Comparison of ENCODE assay signal across 8 mouse cellular contexts in the genomic region with DNA sequence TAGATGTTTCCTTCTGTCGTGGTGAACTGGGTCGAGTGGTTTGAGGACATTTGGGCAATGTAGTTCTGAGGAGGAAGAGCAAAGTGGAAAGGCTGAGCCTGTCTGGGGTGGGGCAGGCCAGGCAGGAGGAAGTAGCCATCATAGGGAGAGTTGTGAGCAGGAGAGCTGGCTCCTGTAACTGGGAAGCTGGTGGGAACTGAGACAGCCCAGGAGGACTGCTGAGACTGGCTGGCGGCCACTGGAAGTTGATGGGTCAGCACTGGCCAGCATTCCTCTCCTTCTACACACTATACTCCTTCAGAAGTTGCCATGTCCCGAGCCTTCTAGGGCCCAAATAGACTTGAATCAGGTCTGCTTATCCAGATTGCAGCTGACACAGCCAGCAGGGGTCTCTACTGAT. TPM values are rescaled to one million over a fixed set of nuclear protein-coding genes. Genes with fewer than 3 reads are reported as not detected.
A peak's percentile ranks its signal among the peaks of the same experiment; 100 is the strongest.
DNase-seq lines count a peak whose midpoint lies in the region; ATAC-seq lines count a peak whose summit lies in the region.

No protein-coding gene starts in this region.

- no peaks in the 10 kb centered on the region for H3K27me3 ChIP-seq in midbrain, embryonic 13.5 days
- H3K27me3 ChIP-seq in midbrain, embryonic 10.5 days (ENCODE audit: low read depth, poor library complexity, severe bottlenecking) = no peaks in the 10 kb centered on the region

- H3K4me1 ChIP-seq in midbrain, embryonic 13.5 days (replicated peaks) = peaks cover 31% of the 10 kb centered on the region
- H3K4me1 ChIP-seq in midbrain, embryonic 10.5 days = peaks cover 26% of the 10 kb centered on the region

- H3K4me3 ChIP-seq in midbrain, embryonic 13.5 days (replicated peaks) = no peak overlapping the region
- no peak overlapping the region for H3K4me3 ChIP-seq in midbrain, embryonic 10.5 days

- no peak overlapping the region for H3K4me2 ChIP-seq in midbrain, embryonic 13.5 days (replicated peaks)

- H3K9me3 ChIP-seq in midbrain, embryonic 13.5 days = no peaks in the 10 kb centered on the region
- H3K9me3 ChIP-seq in midbrain, embryonic 10.5 days (replicated peaks) = no peaks in the 10 kb centered on the region

- no peak for DNase-seq in midbrain, embryonic 10.5 days (ENCODE audit: low spot score)
- peak; percentile 49 for DNase-seq in gastrocnemius, postnatal 10 days
- peak; percentile 40 to 60 for DNase-seq in kidney, postnatal 25 days
- DNase-seq in embryo, embryonic 11 days = no peak
- no peak for DNase-seq in adrenal gland, postnatal 4 days (ENCODE audit: low spot score in 2 of 2)
- DNase-seq in right cerebral cortex, adult 2 months (ENCODE audit: low spot score in 2 of 2) = no peak

- peaks cover 42% of the 10 kb centered on the region for H3K36me3 ChIP-seq in midbrain, embryonic 13.5 days
- H3K36me3 ChIP-seq in midbrain, embryonic 10.5 days = peaks cover 45% of the 10 kb centered on the region

- H3K9ac ChIP-seq in midbrain, embryonic 13.5 days (replicated peaks) = peak overlapping the region; percentile 48

- no peak for ATAC-seq in midbrain, embryonic 13.5 days
- ATAC-seq in monocyte, adult 5-6 weeks (replicated peaks; ENCODE audit: insufficient number of reproducible peaks, low FRiP score, low TSS enrichment, poor library complexity, severe bottlenecking) = peak; percentile 32

- H3K27ac ChIP-seq in midbrain, embryonic 13.5 days = no peak overlapping the region
- H3K27ac ChIP-seq in midbrain, embryonic 10.5 days (replicated peaks) = no peak overlapping the region

- WGBS in midbrain, embryonic 13.5 days = 78% methylated on average over 4 of the region's 4 CpGs
- 84% methylated on average over 4 of the region's 4 CpGs for WGBS in midbrain, embryonic 10.5 days

RNA-seq across cellular contexts. Expression of a gene that starts 2.2 kb away (rescaled TPM):
- 0.35 and 0.77 TPM in 2 replicates for polyA plus RNA-seq in midbrain, embryonic 13.5 days (2015; fragmentation: Nextera tagmentation; extraction: Ambion mirVana)
- 0.37 and 0.87 TPM in 2 replicates for polyA plus RNA-seq in midbrain, embryonic 10.5 days (2016; fragmentation: Nextera tagmentation; extraction: Ambion mirVana)
- total RNA-seq in gastrocnemius, postnatal 10 days (2021) = not detected
- total RNA-seq in monocyte, adult 5-6 weeks (2017) = 0.68 to 0.96 TPM in 2 of 3 replicates, not detected in the other
- total RNA-seq in adrenal gland, postnatal 4 days (2021) = not detected

RNA-seq across cellular contexts. Expression of a gene that starts 2.7 kb away (rescaled TPM):
- 146 and 158 TPM in 2 replicates for polyA plus RNA-seq in midbrain, embryonic 13.5 days (2015; fragmentation: Nextera tagmentation; extraction: Ambion mirVana)
- polyA plus RNA-seq in midbrain, embryonic 10.5 days (2016; fragmentation: Nextera tagmentation; extraction: Ambion mirVana) = 164 and 166 TPM in 2 replicates
- 100 to 1,000 TPM; 101 to 114 TPM for total RNA-seq in gastrocnemius, postnatal 10 days (2021)
- 72.2 to 74.2 TPM (median 73.7 TPM) in 3 replicates for total RNA-seq in monocyte, adult 5-6 weeks (2017)
- total RNA-seq in adrenal gland, postnatal 4 days (2021) = 100 to 1,000 TPM; 101 to 116 TPM

RNA-seq across cellular contexts. Expression of a gene that starts 25.3 kb away (rescaled TPM):
- polyA plus RNA-seq in midbrain, embryonic 13.5 days (2015; fragmentation: Nextera tagmentation; extraction: Ambion mirVana) = 9.6 and 10.6 TPM in 2 replicates
- 10.6 and 12.7 TPM in 2 replicates for polyA plus RNA-seq in midbrain, embryonic 10.5 days (2016; fragmentation: Nextera tagmentation; extraction: Ambion mirVana)
- 1 to 10 TPM; 2.3 to 3.6 TPM for total RNA-seq in gastrocnemius, postnatal 10 days (2021)
- total RNA-seq in monocyte, adult 5-6 weeks (2017) = 0.38 to 8.0 TPM (median 2.7 TPM) in 3 replicates
- total RNA-seq in adrenal gland, postnatal 4 days (2021) = 1 to 10 TPM; 6.1 to 8.3 TPM

RNA-seq across cellular contexts. Expression of a gene that starts 25.5 kb away (rescaled TPM):
- 63.0 and 70.7 TPM in 2 replicates for polyA plus RNA-seq in midbrain, embryonic 13.5 days (2015; fragmentation: Nextera tagmentation; extraction: Ambion mirVana)
- polyA plus RNA-seq in midbrain, embryonic 10.5 days (2016; fragmentation: Nextera tagmentation; extraction: Ambion mirVana) = 76.9 and 91.8 TPM in 2 replicates
- total RNA-seq in gastrocnemius, postnatal 10 days (2021) = 10 to 100 TPM; 71.8 to 80.7 TPM
- 118 to 218 TPM (median 126 TPM) in 3 replicates for total RNA-seq in monocyte, adult 5-6 weeks (2017)
- total RNA-seq in adrenal gland, postnatal 4 days (2021) = 100 to 1,000 TPM; 179 to 203 TPM

RNA-seq across cellular contexts. Expression of a gene that starts 37.8 kb away (rescaled TPM):
- 11.1 and 13.2 TPM in 2 replicates for polyA plus RNA-seq in midbrain, embryonic 13.5 days (2015; fragmentation: Nextera tagmentation; extraction: Ambion mirVana)
- polyA plus RNA-seq in midbrain, embryonic 10.5 days (2016; fragmentation: Nextera tagmentation; extraction: Ambion mirVana) = 17.9 and 19.5 TPM in 2 replicates
- 1 to 10 TPM; 1.7 to 2.4 TPM for total RNA-seq in gastrocnemius, postnatal 10 days (2021)
- total RNA-seq in monocyte, adult 5-6 weeks (2017) = not detected in 3 replicates
- 10 to 100 TPM in 1 of 2 experiments, 1 to 10 TPM in 1; 1.9 to 29.1 TPM for total RNA-seq in adrenal gland, postnatal 4 days (2021)

Comparison
In these comparisons a context has a peak if more than half of its experiments do, and no peak if none do; other contexts are left out.
1. DNase-seq: peak in gastrocnemius, postnatal 10 days (single experiment) and kidney, postnatal 25 days (2 of 2); none in midbrain, embryonic 10.5 days (single experiment), embryo, embryonic 11 days (single experiment), adrenal gland, postnatal 4 days (0 of 2) and right cerebral cortex, adult 2 months (0 of 2).